Mouse (Mus musculus): ENCODE measurements at regions not wholly inside any gene's neighbourhood (a gene's known extent, or its start where the extent isn't known, plus 50 kb on each side); places are given as distances from the start of the nearest gene placed in this dataset.
"Not testable (repeated sequence)": the region's sequence is repeated elsewhere in the genome, so short reads cannot be mapped to it uniquely, and the experiment has no call there.

- DNase-seq = peak; percentile 58
Observed at GRCm38 (mm10) chr13:27945062-27945461, 71.0 kb upstream of the Prl4a1 start.

DNA sequence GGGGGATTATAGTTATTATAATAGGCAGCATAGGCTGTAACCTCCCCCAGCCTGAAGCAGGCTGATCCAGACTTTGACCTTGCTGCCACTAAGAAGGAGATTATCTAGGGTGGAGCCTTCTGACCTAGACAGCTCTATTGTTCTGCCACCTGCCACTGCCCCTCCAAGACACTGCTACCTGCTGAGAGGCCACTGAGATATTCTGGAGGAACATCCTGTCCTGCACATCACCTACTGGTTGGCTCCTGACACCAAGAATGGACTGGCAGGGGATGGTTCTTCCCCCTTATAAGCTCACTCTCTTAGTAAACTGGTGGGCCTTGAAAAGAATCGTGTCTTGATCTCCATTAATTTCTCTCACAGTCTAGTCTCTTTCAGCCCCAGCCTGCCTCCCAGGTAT is 55.6 kb upstream of the Prl4a1 start:
- not testable (repeated sequence) for DNase-seq

- DNase-seq = not testable (repeated sequence)
Observed at GRCm38 (mm10) chr13:27962381-27962780, 53.6 kb upstream of the Prl4a1 start.

DNA sequence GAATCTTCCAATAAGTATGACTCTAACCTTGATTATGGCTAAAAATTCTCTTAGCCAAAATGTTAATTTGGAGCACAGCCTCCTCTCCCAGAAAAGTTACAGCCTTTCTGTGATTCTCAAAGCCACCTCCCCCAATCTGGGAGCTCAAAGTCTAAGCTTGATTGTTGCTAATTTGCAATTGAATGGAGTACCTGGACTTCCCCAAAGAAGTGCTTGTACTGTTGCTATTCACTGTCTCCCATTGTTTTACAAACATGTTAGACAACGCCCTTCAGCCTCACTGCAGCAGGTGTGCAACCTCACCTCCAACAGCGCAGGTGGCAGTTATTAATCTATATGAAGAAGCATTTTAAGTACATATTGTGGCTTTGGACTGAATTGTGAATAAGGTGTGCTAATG is 50.0 kb upstream of the Prl4a1 start:
- not testable (repeated sequence) for DNase-seq

Measured in adrenal gland, postnatal 14 days (tissue).